Mouse (Mus musculus) thymus, postnatal 10 days (tissue): ENCODE measurements at regions not wholly inside any gene's neighbourhood (a gene's known extent, or its start where the extent isn't known, plus 50 kb on each side); places are given as distances from the start of the nearest gene placed in this dataset.

Experiments used
- DNase-seq, 2 experiments: peaks; one replicate each; pipeline ENCODE4 v3.0.0; 2021; ENCODE audit warnings: low spot score in 2 of 2

GRCm38 (mm10) chr8:76038526-76038925 lies 590.0 kb downstream of the Iqcm start:
- no peak for DNase-seq

GRCm38 (mm10) chr8:76052003-76052402 lies 603.5 kb downstream of the Iqcm start:
- DNase-seq, result no peak

DNA sequence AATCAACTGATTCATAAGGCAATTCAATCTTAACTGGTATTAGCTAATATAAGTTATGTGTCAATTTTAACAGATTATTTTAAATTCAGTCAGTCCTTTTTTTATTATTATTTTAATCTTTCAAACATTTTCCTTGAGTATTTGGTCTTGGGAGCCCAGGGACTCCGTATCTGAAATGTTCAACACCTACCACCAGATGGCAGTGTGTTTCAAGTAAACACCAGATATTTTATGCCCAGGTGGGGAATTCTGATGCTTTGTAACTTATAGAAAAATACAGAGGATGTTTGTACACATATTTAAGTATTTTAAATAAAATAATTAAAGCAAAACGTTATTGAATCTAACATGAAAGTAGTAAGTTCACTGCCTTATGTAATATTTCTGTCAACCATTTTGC lies 619.2 kb downstream of the Iqcm start:
- peak in 1 of 2 experiments; percentile 10 for DNase-seq

- no peak for DNase-seq
Measured at GRCm38 (mm10) chr8:76072671-76073351, 624.3 kb downstream of the Iqcm start.

GRCm38 (mm10) chr8:76120587-76121145 lies 672.2 kb downstream of the Iqcm start:
- DNase-seq, result no peak

GRCm38 (mm10) chr8:76127486-76127885 lies 679.0 kb downstream of the Iqcm start:
- DNase-seq, result no peak

GRCm38 (mm10) chr8:76137219-76137618 lies 688.7 kb downstream of the Iqcm start:
- no peak for DNase-seq

DNA sequence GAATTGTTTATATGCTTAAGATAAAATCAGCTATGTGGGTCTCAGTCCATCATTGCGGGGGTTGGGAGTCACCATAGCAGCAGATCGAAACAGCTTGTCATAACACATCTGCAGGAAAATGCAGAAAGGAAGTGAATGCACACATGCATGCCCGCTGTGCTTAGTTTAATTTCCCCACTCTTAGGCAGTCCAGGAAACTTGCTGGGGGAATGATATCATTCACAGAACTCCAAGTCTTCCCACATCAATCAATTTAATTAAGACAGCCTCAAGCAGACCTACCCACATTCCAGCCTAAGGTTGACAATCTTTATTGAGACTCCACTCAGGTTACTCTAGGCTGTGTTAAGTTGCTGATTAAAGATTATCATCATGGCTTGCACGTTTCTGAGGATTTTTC lies 700.2 kb downstream of the Iqcm start:
- DNase-seq, result no peak

GRCm38 (mm10) chr8:76182520-76182919 lies 716.7 kb upstream of the Nr3c2 start:
- DNase-seq, result no peak

DNA sequence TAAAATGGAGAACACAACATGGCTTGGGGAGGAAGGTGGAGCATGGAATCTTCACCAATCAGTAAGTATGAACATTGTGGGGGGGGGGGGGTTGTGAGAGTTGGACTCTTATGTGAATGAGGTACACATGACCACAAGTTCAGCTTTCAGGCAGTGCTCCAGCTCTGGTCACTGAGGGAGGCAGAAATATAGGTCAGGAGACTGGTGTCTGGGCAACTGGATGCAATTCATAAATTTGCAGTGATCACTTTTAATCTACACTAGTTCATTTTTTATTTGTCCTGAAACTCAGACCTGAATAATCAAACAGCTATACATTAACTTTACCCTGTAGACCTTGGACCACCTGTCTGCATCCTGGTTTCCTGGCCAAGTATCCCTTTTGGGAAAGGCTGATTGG lies 715.4 kb upstream of the Nr3c2 start:
- no peak for DNase-seq

DNA sequence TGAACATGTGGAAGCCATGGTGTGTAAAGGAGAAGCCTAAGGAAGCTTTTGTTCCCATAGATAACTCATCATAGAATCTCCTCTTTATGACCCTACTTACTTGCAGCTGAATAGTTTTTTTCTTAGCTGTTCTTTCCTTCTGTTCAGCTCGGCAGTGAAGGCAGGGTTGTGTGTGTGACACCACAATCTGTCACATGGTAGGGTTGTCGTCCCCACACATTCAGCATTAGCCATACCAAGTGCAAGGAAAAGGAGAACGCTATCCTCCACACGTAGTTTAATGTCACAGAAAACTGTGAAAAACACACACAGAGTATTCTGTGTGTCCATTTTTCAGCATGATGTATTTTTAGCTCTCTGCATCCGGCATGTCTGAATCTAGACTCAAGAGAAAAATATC lies 711.9 kb upstream of the Nr3c2 start:
- no peak for DNase-seq

DNA sequence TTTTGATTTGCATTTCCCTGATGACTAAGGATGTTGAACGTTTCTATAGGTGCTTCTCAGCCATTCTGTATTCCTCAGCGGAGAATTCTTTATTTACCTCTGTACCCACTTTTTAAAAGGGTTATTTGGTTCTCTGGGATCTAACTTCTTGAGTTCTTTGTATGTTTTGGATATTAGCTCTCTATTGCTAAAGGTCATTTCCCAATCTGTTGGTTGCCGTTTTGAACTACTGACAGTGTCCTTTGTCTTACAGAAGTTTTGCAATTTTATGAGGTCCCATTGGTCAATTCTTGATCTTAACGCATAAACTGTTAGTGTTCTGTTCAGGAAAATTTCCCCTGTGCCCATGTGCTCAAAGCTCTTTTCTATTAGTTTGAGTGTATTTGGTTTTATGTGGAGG lies 687.4 kb upstream of the Nr3c2 start:
- no peak for DNase-seq

GRCm38 (mm10) chr8:76217819-76218580 lies 681.2 kb upstream of the Nr3c2 start:
- no peak for DNase-seq

DNA sequence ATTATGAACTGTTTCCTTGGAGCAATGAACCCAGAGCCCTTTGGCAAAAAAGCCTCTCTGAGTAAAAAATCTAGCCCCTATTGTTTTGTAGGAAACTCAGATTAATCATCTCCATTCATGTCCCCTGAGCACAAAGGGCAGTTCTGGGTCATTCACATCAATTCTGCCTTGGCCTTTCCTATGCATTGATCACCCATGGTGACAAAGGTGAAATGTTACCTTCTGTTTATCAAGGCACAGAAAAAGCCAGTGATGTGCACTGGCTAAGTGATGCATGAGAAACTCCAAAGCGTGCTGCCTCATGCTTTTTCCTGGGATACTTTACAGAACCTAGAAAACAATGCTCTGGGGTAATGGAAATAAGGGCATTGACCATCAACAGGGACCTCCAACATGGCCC lies 668.4 kb upstream of the Nr3c2 start:
- DNase-seq, result no peak

DNA sequence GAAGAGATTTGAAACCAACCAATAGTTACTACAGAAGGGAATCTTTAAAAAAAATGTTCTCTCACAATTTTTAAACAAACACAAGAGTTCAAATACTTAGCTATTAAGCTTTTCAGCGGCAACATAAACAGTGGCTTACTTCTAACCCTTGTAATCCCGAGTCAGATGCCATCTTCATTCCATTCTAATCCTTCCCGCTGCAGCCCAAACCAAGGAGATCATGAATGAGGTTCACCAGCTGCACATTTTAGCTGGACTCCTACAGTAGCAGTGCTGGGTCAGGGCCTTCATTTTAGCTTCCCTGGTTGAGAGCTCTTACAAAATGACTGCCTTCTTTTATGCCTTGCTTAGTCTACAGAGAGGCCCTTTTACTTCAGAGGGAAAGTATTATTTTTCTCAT lies 650.0 kb upstream of the Nr3c2 start:
- DNase-seq, result no peak

DNA sequence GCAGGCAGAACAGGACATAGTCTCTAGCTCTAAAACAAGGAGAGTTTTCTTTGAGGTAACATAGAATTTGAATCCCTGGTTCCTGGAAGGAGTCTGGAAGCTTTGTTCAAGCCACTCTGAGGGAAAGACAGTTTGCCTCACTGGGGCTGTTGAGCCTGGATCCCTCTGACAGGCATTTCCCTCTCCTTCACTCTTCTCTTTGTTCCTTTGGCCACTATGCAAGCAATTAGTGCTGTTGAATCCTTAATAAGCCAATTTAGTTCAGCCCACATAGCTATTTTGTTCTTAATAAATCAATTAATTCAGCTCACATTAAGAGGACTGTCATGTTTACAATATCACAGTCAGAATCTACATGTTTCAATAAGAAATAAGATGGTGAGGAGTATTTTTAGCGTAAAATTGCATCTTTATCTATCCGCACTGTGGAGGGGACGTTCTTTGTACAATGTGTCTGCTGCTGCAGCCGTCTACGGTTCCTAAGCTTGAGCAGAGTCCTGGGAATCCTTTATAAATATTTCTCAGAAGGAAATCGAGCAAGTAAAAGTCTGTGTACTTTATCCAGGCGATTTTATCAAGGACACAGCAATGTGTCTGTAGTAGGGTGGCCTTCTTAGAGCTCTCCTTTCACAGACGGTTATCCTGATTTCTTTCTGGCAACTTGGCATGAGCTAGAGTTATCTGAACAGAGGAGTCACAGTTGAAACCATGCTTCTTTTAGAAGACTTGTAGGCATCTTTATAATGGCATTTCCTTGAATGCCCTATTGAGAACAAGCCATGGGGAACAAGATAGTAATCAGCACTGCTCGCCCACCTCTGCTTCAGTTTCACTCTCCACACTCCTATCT lies 646.9 kb upstream of the Nr3c2 start:
- no peak for DNase-seq
